7 mouse cellular contexts compared by ENCODE assay signal in the genomic region with DNA sequence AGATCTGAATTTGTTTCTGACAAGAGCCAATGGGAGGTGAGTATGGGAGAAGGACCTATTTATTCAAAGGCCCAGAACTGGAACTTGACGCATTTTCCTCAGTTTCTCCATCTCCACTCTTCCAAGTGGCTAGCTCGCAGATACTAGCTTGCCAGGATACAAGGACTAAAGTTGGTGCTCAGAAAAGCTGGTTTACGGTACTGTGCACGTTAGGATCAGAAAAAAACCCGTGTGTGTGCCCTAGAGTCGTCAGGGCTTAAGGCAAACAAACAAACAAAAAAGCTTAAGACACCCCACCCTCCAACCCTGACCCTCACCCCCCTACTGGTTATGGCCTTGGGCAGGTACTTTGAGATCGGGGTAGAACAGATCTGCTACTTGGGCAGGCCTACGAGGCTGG. TPM values are rescaled to one million over a fixed set of nuclear protein-coding genes. Genes with fewer than 3 reads are reported as not detected.
DNase-seq lines count a peak whose midpoint lies in the region; ATAC-seq and TF ChIP-seq lines count a peak whose summit lies in the region.

No protein-coding gene starts in this region.

- no peaks in the 10 kb centered on the region for H3K9me3 ChIP-seq in heart, embryonic 10.5 days
- no peaks in the 10 kb centered on the region for H3K9me3 ChIP-seq in heart, embryonic 11.5 days (replicated peaks; ENCODE audit: control insufficient read depth, low read length)
- H3K9me3 ChIP-seq in midbrain, embryonic 14.5 days (ENCODE audit: control insufficient read depth, low read length) = no peaks in the 10 kb centered on the region
- H3K9me3 ChIP-seq in midbrain, postnatal 0 days (ENCODE audit: low read length) = no peaks in the 10 kb centered on the region
- no peaks in the 10 kb centered on the region for H3K9me3 ChIP-seq in embryonic facial prominence, embryonic 13.5 days

- peaks cover 18% of the 10 kb centered on the region for H3K79me2 ChIP-seq in myocyte (ENCODE audit: control insufficient read depth, insufficient read depth)

- peaks cover 19% of the 10 kb centered on the region for H3K4me1 ChIP-seq in heart, embryonic 10.5 days
- peaks cover 8% of the 10 kb centered on the region for H3K4me1 ChIP-seq in heart, embryonic 11.5 days (ENCODE audit: control insufficient read depth, insufficient read depth, low read length)
- peaks cover 14% of the 10 kb centered on the region for H3K4me1 ChIP-seq in midbrain, embryonic 14.5 days (ENCODE audit: control insufficient read depth, insufficient read depth, low read length)
- no peaks in the 10 kb centered on the region for H3K4me1 ChIP-seq in midbrain, postnatal 0 days (ENCODE audit: insufficient read depth, low read length)
- H3K4me1 ChIP-seq in embryonic facial prominence, embryonic 13.5 days = peaks cover 24% of the 10 kb centered on the region

- DNase-seq in heart, embryonic 10.5 days (ENCODE audit: low spot score) = no peak
- peak; percentile 4 for DNase-seq in midbrain, embryonic 14.5 days
- no peak for DNase-seq in midbrain, postnatal 0 days (ENCODE audit: low spot score)

- H3K9ac ChIP-seq in heart, embryonic 11.5 days (ENCODE audit: low read depth, low read length) = no peak overlapping the region
- H3K9ac ChIP-seq in midbrain, embryonic 14.5 days (replicated peaks; ENCODE audit: low read length) = no peak overlapping the region
- no peak overlapping the region for H3K9ac ChIP-seq in midbrain, postnatal 0 days (replicated peaks; ENCODE audit: low read length, poor library complexity, severe bottlenecking)
- H3K9ac ChIP-seq in embryonic facial prominence, embryonic 13.5 days = no peak overlapping the region

- no peak overlapping the region for H3K27ac ChIP-seq in heart, embryonic 10.5 days
- no peak overlapping the region for H3K27ac ChIP-seq in heart, embryonic 11.5 days (ENCODE audit: low read depth, low read length)
- no peak overlapping the region for H3K27ac ChIP-seq in midbrain, embryonic 14.5 days (replicated peaks; ENCODE audit: low read depth, low read length)
- no peak overlapping the region for H3K27ac ChIP-seq in midbrain, postnatal 0 days (ENCODE audit: low read depth, low read length)
- H3K27ac ChIP-seq in embryonic facial prominence, embryonic 13.5 days = no peak overlapping the region

- H3ac ChIP-seq in myocyte (ENCODE audit: control insufficient read depth, insufficient read length) = no peak overlapping the region

- TF ChIP-seq CTCF in midbrain, postnatal 0 days (IDR thresholded peaks at IDR 0.05) = no peak

- ATAC-seq in heart, embryonic 11.5 days (replicated peaks; ENCODE audit: insufficient number of reproducible peaks, low FRiP score, low TSS enrichment) = no peak
- no peak for ATAC-seq in midbrain, embryonic 14.5 days (ENCODE audit: low FRiP score, low TSS enrichment)
- no peak for ATAC-seq in midbrain, postnatal 0 days (ENCODE audit: low FRiP score)
- no peak for ATAC-seq in embryonic facial prominence, embryonic 13.5 days (ENCODE audit: insufficient number of reproducible peaks, insufficient read depth, low FRiP score, low TSS enrichment, low read depth)
- no peak for ATAC-seq in granulocyte monocyte progenitor cell, adult 5-6 weeks (replicated peaks; ENCODE audit: poor library complexity, severe bottlenecking)

- 0 out of 2 replicates have a peak, but pooled peaks cover 10% of the 10 kb centered on the region for H3K27me3 ChIP-seq in heart, embryonic 10.5 days (ENCODE audit: insufficient read depth, poor library complexity, severe bottlenecking)
- H3K27me3 ChIP-seq in heart, embryonic 11.5 days (ENCODE audit: control insufficient read depth, insufficient read depth, low read length) = no peaks in the 10 kb centered on the region
- peaks cover 5% of the 10 kb centered on the region; the same call in 1 of the 2 replicates for H3K27me3 ChIP-seq in midbrain, embryonic 14.5 days (ENCODE audit: control insufficient read depth, insufficient read depth, low read length)
- no peaks in the 10 kb centered on the region for H3K27me3 ChIP-seq in midbrain, postnatal 0 days (ENCODE audit: insufficient read depth, low read length)
- peaks cover 6% of the 10 kb centered on the region for H3K27me3 ChIP-seq in embryonic facial prominence, embryonic 13.5 days
- H3K27me3 ChIP-seq in myocyte (ENCODE audit: control insufficient read depth, insufficient read depth, insufficient read length) = no peaks in the 10 kb centered on the region

- H3K4me3 ChIP-seq in heart, embryonic 10.5 days = 0 out of 2 replicates have a peak overlapping the region, but pooled peaks have one; percentile 77
- no peak overlapping the region for H3K4me3 ChIP-seq in heart, embryonic 11.5 days (ENCODE audit: low read depth, low read length)
- H3K4me3 ChIP-seq in midbrain, embryonic 14.5 days (replicated peaks; ENCODE audit: low read depth, low read length) = no peak overlapping the region
- H3K4me3 ChIP-seq in midbrain, postnatal 0 days (ENCODE audit: low read depth, low read length) = no peak overlapping the region
- H3K4me3 ChIP-seq in embryonic facial prominence, embryonic 13.5 days = 0 out of 2 replicates have a peak overlapping the region, but pooled peaks have one; percentile 78
- H3K4me3 ChIP-seq in myocyte = peak overlapping the region; percentile 54

- TF ChIP-seq POLR2A in myocyte (IDR thresholded peaks at IDR 0.05; ENCODE audit: insufficient read length, low read depth) = no peak

- no peaks in the 10 kb centered on the region for H3K36me3 ChIP-seq in heart, embryonic 10.5 days
- H3K36me3 ChIP-seq in heart, embryonic 11.5 days (ENCODE audit: control insufficient read depth, insufficient read depth, low read length) = no peaks in the 10 kb centered on the region
- no peaks in the 10 kb centered on the region for H3K36me3 ChIP-seq in midbrain, embryonic 14.5 days (ENCODE audit: control insufficient read depth, insufficient read depth, low read length)
- no peaks in the 10 kb centered on the region for H3K36me3 ChIP-seq in midbrain, postnatal 0 days (ENCODE audit: insufficient read depth, low read length)
- H3K36me3 ChIP-seq in embryonic facial prominence, embryonic 13.5 days = no peaks in the 10 kb centered on the region
- no peaks in the 10 kb centered on the region for H3K36me3 ChIP-seq in myocyte (ENCODE audit: control insufficient read depth, insufficient read depth)

- H3K4me2 ChIP-seq in heart, embryonic 11.5 days = no peak overlapping the region
- peak overlapping the region; percentile 85; the same call in 1 of the 2 replicates for H3K4me2 ChIP-seq in midbrain, embryonic 14.5 days (ENCODE audit: low read length)
- H3K4me2 ChIP-seq in midbrain, postnatal 0 days (ENCODE audit: low read depth, low read length, poor library complexity, severe bottlenecking) = no peak overlapping the region
- no peak overlapping the region for H3K4me2 ChIP-seq in embryonic facial prominence, embryonic 13.5 days
- peak overlapping the region; percentile 92 for H3K4me2 ChIP-seq in myocyte (ENCODE audit: low read depth)

- 87% methylated on average over 8 of the region's 8 CpGs for WGBS in heart, embryonic 10.5 days
- WGBS in heart, embryonic 11.5 days (ENCODE audit: insufficient replicate concordance) = 82% methylated on average over 8 of the region's 8 CpGs
- 89% methylated on average over 8 of the region's 8 CpGs for WGBS in midbrain, embryonic 14.5 days
- WGBS in midbrain, postnatal 0 days = 91% methylated on average over 8 of the region's 8 CpGs
- WGBS in embryonic facial prominence, embryonic 13.5 days = 83% methylated on average over 8 of the region's 8 CpGs

RNA-seq across cellular contexts. Expression of a gene that starts 0.6 kb away (rescaled TPM):
- polyA plus RNA-seq in heart, embryonic 10.5 days (2016; fragmentation: Nextera tagmentation; extraction: Ambion mirVana) = 17.6 and 18.4 TPM in 2 replicates
- 14.3 and 17.1 TPM in 2 replicates for polyA plus RNA-seq in heart, embryonic 11.5 days (2014; fragmentation: Nextera tagmentation; extraction: Ambion mirVana)
- 10.8 and 11.0 TPM in 2 replicates for polyA plus RNA-seq in midbrain, embryonic 14.5 days (2014; fragmentation: Nextera tagmentation; extraction: Ambion mirVana)
- total RNA-seq in midbrain, postnatal 0 days (2014; rRNA removed) = 9.7 and 11.0 TPM in 2 replicates
- 11.0 and 11.6 TPM in 2 replicates for polyA plus RNA-seq in midbrain, postnatal 0 days (2015; fragmentation: Nextera tagmentation; extraction: Ambion mirVana)
- polyA plus RNA-seq in embryonic facial prominence, embryonic 13.5 days (2015; fragmentation: Nextera tagmentation; extraction: Ambion mirVana) = 20.2 and 21.5 TPM in 2 replicates
- polyA plus RNA-seq in myocyte (2012; fragmentation: generic; extraction: Trizol) = 8.3 TPM
- total RNA-seq in granulocyte monocyte progenitor cell, adult 5-6 weeks (2014; fragmentation: Nextera tagmentation) = 19.7 and 22.7 TPM in 2 replicates
- 4.6 and 9.0 TPM in 2 replicates for total RNA-seq in granulocyte monocyte progenitor cell, adult 5-6 weeks (2017)

RNA-seq across cellular contexts. Expression of a gene that starts 1.1 kb away (rescaled TPM):
- polyA plus RNA-seq in heart, embryonic 10.5 days (2016; fragmentation: Nextera tagmentation; extraction: Ambion mirVana) = 7.4 and 12.5 TPM in 2 replicates
- 7.9 and 11.5 TPM in 2 replicates for polyA plus RNA-seq in heart, embryonic 11.5 days (2014; fragmentation: Nextera tagmentation; extraction: Ambion mirVana)
- 30.7 and 39.0 TPM in 2 replicates for polyA plus RNA-seq in midbrain, embryonic 14.5 days (2014; fragmentation: Nextera tagmentation; extraction: Ambion mirVana)
- 55.5 and 82.1 TPM in 2 replicates for total RNA-seq in midbrain, postnatal 0 days (2014; rRNA removed)
- 80.5 and 83.8 TPM in 2 replicates for polyA plus RNA-seq in midbrain, postnatal 0 days (2015; fragmentation: Nextera tagmentation; extraction: Ambion mirVana)
- 12.6 and 14.0 TPM in 2 replicates for polyA plus RNA-seq in embryonic facial prominence, embryonic 13.5 days (2015; fragmentation: Nextera tagmentation; extraction: Ambion mirVana)
- 7.3 TPM for polyA plus RNA-seq in myocyte (2012; fragmentation: generic; extraction: Trizol)
- total RNA-seq in granulocyte monocyte progenitor cell, adult 5-6 weeks (2014; fragmentation: Nextera tagmentation) = 13.7 and 28.2 TPM in 2 replicates
- total RNA-seq in granulocyte monocyte progenitor cell, adult 5-6 weeks (2017) = 18.2 and 35.0 TPM in 2 replicates

RNA-seq across cellular contexts. Expression of a gene that starts 25.1 kb away (rescaled TPM):
- polyA plus RNA-seq in heart, embryonic 10.5 days (2016; fragmentation: Nextera tagmentation; extraction: Ambion mirVana) = 164 and 196 TPM in 2 replicates
- polyA plus RNA-seq in heart, embryonic 11.5 days (2014; fragmentation: Nextera tagmentation; extraction: Ambion mirVana) = 175 and 184 TPM in 2 replicates
- polyA plus RNA-seq in midbrain, embryonic 14.5 days (2014; fragmentation: Nextera tagmentation; extraction: Ambion mirVana) = 345 and 373 TPM in 2 replicates
- 72.9 and 84.7 TPM in 2 replicates for total RNA-seq in midbrain, postnatal 0 days (2014; rRNA removed)
- polyA plus RNA-seq in midbrain, postnatal 0 days (2015; fragmentation: Nextera tagmentation; extraction: Ambion mirVana) = 299 and 341 TPM in 2 replicates
- polyA plus RNA-seq in embryonic facial prominence, embryonic 13.5 days (2015; fragmentation: Nextera tagmentation; extraction: Ambion mirVana) = 263 and 290 TPM in 2 replicates
- polyA plus RNA-seq in myocyte (2012; fragmentation: generic; extraction: Trizol) = 100.0 TPM
- total RNA-seq in granulocyte monocyte progenitor cell, adult 5-6 weeks (2014; fragmentation: Nextera tagmentation) = 202 and 249 TPM in 2 replicates
- 134 and 198 TPM in 2 replicates for total RNA-seq in granulocyte monocyte progenitor cell, adult 5-6 weeks (2017)

RNA-seq across cellular contexts. Expression of a gene that starts 31.7 kb away (rescaled TPM):
- 10.9 and 13.5 TPM in 2 replicates for polyA plus RNA-seq in heart, embryonic 10.5 days (2016; fragmentation: Nextera tagmentation; extraction: Ambion mirVana)
- polyA plus RNA-seq in heart, embryonic 11.5 days (2014; fragmentation: Nextera tagmentation; extraction: Ambion mirVana) = 12.7 and 14.8 TPM in 2 replicates
- polyA plus RNA-seq in midbrain, embryonic 14.5 days (2014; fragmentation: Nextera tagmentation; extraction: Ambion mirVana) = 1.7 and 2.5 TPM in 2 replicates
- total RNA-seq in midbrain, postnatal 0 days (2014; rRNA removed) = 1.1 and 2.5 TPM in 2 replicates
- 1.3 and 1.5 TPM in 2 replicates for polyA plus RNA-seq in midbrain, postnatal 0 days (2015; fragmentation: Nextera tagmentation; extraction: Ambion mirVana)
- 1.8 and 2.7 TPM in 2 replicates for polyA plus RNA-seq in embryonic facial prominence, embryonic 13.5 days (2015; fragmentation: Nextera tagmentation; extraction: Ambion mirVana)
- 0.07 TPM for polyA plus RNA-seq in myocyte (2012; fragmentation: generic; extraction: Trizol)
- 5.8 and 7.5 TPM in 2 replicates for total RNA-seq in granulocyte monocyte progenitor cell, adult 5-6 weeks (2014; fragmentation: Nextera tagmentation)
- total RNA-seq in granulocyte monocyte progenitor cell, adult 5-6 weeks (2017) = 1.2 and 2.2 TPM in 2 replicates

Comparison
In these comparisons a context has a peak if more than half of its experiments do, and no peak if none do; other contexts are left out.
1. H3K4me3 ChIP-seq: peak in heart, embryonic 10.5 days (single experiment), embryonic facial prominence, embryonic 13.5 days (single experiment) and myocyte (single experiment); none in heart, embryonic 11.5 days (single experiment), midbrain, embryonic 14.5 days (single experiment) and midbrain, postnatal 0 days (single experiment).
2. H3K4me2 ChIP-seq: peak in midbrain, embryonic 14.5 days (single experiment) and myocyte (single experiment); none in heart, embryonic 11.5 days (single experiment), midbrain, postnatal 0 days (single experiment) and embryonic facial prominence, embryonic 13.5 days (single experiment).